Mouse (Mus musculus) B cell, adult 67 days (primary cell): Measurements from ENCODE around the gene Prkrip1. TPM values are rescaled to one million over a fixed set of nuclear protein-coding genes. Genes with fewer than 3 reads are reported as not detected.

Source experiments
- total RNA-seq, 2 experiments: library from RNA; stranded (reverse); gene quantifications; 4 replicates each; pipeline ENCODE4 v1.2.4; 2023

Gene Prkrip1
- 10 to 100 TPM; 28.0 to 31.5 TPM for total RNA-seq

GRCm38 (mm10) chr5:136198474-136199391 is at the start of gene Prkrip1:
TSS of gene Prkrip1 (minus strand) at chr5:136198963.

GRCm38 (mm10) chr5:136246452-136246838 is 47.7 kb upstream of the Prkrip1 start, which contains the start of gene Sh2b2:
TSS of gene Sh2b2 (minus strand) at chr5:136246556.

GRCm38 (mm10) chr5:136170512-136171362 is 28.0 kb downstream of the Prkrip1 start, which contains the start of gene Orai2:
TSS of gene Orai2 (minus strand) at chr5:136170713.

GRCm38 (mm10) chr5:136135571-136136291 is 63.0 kb downstream of the Prkrip1 start, which contains the start of the genes Lrwd1 and Alkbh4:
TSS of gene Lrwd1 (minus strand) at chr5:136136074.
TSS of gene Alkbh4 (plus strand) at chr5:136136146.

Other genes with a start within 250 kb of the Prkrip1 start
- gene Ssc4d, start 224.4 kb downstream of the Prkrip1 start, total RNA-seq: 1 to 10 TPM in 1 of 2 experiments, under 1 TPM in 1; 0.80 to 2.8 TPM
- gene Zp3, start 218.9 kb downstream of the Prkrip1 start, total RNA-seq: not detected
- 10 to 100 TPM; 35.6 to 36.0 TPM for gene Dtx2, start 204.2 kb downstream of the Prkrip1 start, total RNA-seq
- gene Upk3b, start 160.5 kb downstream of the Prkrip1 start, total RNA-seq: under 1 TPM; 0.50 to 0.64 TPM
- gene Upk3bl, start 144.5 kb downstream of the Prkrip1 start, total RNA-seq: not detected
- gene Rasa4, start 115.0 kb downstream of the Prkrip1 start, total RNA-seq: 10 to 100 TPM; 12.1 to 21.2 TPM
- gene Polr2j, start 82.3 kb downstream of the Prkrip1 start, total RNA-seq: 10 to 100 TPM; 79.3 to 86.2 TPM
- 10 to 100 TPM; 31.9 to 33.3 TPM for gene Lrwd1, start 62.9 kb downstream of the Prkrip1 start, total RNA-seq
- 10 to 100 TPM; 16.6 to 20.9 TPM for gene Alkbh4, start 62.8 kb downstream of the Prkrip1 start, total RNA-seq
- gene Orai2, start 28.2 kb downstream of the Prkrip1 start, total RNA-seq: 10 to 100 TPM; 68.9 to 71.4 TPM
- gene Sh2b2, start 47.6 kb upstream of the Prkrip1 start, total RNA-seq: 10 to 100 TPM; 15.1 to 16.2 TPM